Mouse (Mus musculus): ENCODE results near the gene Stox2. TPM values are rescaled to one million over a fixed set of nuclear protein-coding genes. Genes with fewer than 3 reads are reported as not detected.

The Stox2 gene
- polyA plus RNA-seq, 2 experiments = 0.06 to 0.11 TPM

DNA sequence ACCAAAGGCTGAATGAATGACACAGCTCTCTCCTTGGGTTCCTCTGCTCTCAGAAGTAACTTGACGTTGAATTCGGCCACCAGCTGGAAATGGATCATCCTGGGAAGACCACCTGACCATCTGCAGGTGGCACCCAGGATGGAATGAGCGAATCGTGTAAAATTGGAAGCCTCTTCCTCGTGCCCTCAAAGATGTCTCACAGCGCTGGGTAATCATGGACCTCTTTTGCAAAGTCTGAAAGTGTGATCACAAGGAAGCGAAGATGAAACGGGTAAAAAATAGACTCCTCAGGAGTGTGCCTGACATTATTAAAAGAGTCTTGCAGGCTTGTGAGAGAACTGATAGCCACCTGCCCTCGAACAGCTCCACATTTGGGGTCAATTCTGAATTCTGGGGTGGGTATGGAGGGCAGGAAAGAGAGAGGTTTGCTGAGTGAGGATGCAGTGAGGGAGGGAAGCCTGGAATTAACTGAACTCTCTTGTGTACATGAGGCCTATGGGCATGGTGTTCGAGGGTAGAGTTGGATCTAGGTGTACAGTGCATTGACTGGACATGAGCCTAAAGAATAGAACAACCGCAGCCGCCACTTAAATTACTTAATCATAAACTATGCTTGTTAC is 160.0 kb downstream of the Stox2 start:
- no peak for ATAC-seq (ENCODE audit: insufficient read depth)
- H3K27me3 ChIP-seq (ENCODE audit: control insufficient read depth, insufficient read depth, low read length) = peaks cover 38% of the 10 kb centered on the region
- WGBS (ENCODE audit: insufficient replicate concordance) = 66% methylated on average over 12 of the region's 12 CpGs

DNA sequence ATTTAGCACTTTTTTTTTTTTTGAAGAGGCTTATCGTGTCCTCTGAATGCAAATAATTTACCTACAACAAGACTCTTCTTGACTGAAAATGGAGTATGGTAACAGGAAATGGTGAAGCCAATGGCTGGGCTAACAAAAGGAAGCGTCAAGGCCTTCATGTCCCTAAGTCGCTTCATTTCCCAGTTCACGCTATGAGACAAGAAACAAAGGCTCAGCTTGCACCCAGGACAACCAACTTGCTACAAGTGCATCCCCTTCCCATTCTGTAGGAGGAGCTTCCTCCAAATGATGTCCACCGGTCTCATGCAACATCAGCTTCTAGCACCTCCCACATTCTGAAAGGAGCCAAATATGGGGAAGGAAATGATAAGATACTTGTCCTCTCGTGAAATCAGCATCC is 160.7 kb downstream of the Stox2 start:
- H3K27me3 ChIP-seq (ENCODE audit: control insufficient read depth, insufficient read depth, low read length) = peaks cover 38% of the 10 kb centered on the region
- no peaks in the 10 kb centered on the region for H3K36me3 ChIP-seq (replicated peaks; ENCODE audit: control insufficient read depth, insufficient read depth, low read depth)
- DNase-seq (ENCODE audit: low read depth in 3 of 3, low spot score in 3 of 3) (no peak), ATAC-seq (ENCODE audit: insufficient read depth) (no peak)
- no peaks in the 10 kb centered on the region for H3K9me3 ChIP-seq (ENCODE audit: control insufficient read depth, low read length)
- TF ChIP-seq CTCF (IDR thresholded peaks at IDR 0.05; ENCODE audit: low read depth) (no peak), EP300 (IDR thresholded peaks at IDR 0.05; ENCODE audit: low read depth) (no peak)
- no peak overlapping the region for H3K4me3 ChIP-seq (ENCODE audit: insufficient read depth in 1 of 2, low read depth in 2 of 2, low read length in 2 of 2)
- no peak overlapping the region for H3K9ac ChIP-seq (replicated peaks)
- H3K4me1 ChIP-seq (replicated peaks; ENCODE audit: control insufficient read depth in 2 of 2, insufficient read depth in 2 of 2, low read length in 1 of 2) = no peaks in the 10 kb centered on the region
- no peak overlapping the region for H3K4me2 ChIP-seq (ENCODE audit: low read depth)
- WGBS (ENCODE audit: insufficient replicate concordance) = 59% methylated on average over 6 of the region's 6 CpGs
- no peak overlapping the region for H3K27ac ChIP-seq

More for the DNA sequence above, 160.0 kb downstream of the Stox2 start:
- no peak for DNase-seq (ENCODE audit: low read depth in 3 of 3, low spot score in 3 of 3)
- TF ChIP-seq EP300 (IDR thresholded peaks at IDR 0.05; ENCODE audit: low read depth) = no peak
- TF ChIP-seq CTCF (IDR thresholded peaks at IDR 0.05; ENCODE audit: low read depth) = no peak
- no peaks in the 10 kb centered on the region for H3K4me1 ChIP-seq (replicated peaks; ENCODE audit: control insufficient read depth in 2 of 2, insufficient read depth in 2 of 2, low read length in 1 of 2)
- H3K36me3 ChIP-seq (replicated peaks; ENCODE audit: control insufficient read depth, insufficient read depth, low read depth) = no peaks in the 10 kb centered on the region
- no peak overlapping the region for H3K4me3 ChIP-seq (ENCODE audit: insufficient read depth in 1 of 2, low read depth in 2 of 2, low read length in 2 of 2)
- no peak overlapping the region for H3K4me2 ChIP-seq (ENCODE audit: low read depth)
- no peaks in the 10 kb centered on the region for H3K9me3 ChIP-seq (ENCODE audit: control insufficient read depth, low read length)
- no peak overlapping the region for H3K27ac ChIP-seq
- H3K9ac ChIP-seq (replicated peaks) = no peak overlapping the region

DNA sequence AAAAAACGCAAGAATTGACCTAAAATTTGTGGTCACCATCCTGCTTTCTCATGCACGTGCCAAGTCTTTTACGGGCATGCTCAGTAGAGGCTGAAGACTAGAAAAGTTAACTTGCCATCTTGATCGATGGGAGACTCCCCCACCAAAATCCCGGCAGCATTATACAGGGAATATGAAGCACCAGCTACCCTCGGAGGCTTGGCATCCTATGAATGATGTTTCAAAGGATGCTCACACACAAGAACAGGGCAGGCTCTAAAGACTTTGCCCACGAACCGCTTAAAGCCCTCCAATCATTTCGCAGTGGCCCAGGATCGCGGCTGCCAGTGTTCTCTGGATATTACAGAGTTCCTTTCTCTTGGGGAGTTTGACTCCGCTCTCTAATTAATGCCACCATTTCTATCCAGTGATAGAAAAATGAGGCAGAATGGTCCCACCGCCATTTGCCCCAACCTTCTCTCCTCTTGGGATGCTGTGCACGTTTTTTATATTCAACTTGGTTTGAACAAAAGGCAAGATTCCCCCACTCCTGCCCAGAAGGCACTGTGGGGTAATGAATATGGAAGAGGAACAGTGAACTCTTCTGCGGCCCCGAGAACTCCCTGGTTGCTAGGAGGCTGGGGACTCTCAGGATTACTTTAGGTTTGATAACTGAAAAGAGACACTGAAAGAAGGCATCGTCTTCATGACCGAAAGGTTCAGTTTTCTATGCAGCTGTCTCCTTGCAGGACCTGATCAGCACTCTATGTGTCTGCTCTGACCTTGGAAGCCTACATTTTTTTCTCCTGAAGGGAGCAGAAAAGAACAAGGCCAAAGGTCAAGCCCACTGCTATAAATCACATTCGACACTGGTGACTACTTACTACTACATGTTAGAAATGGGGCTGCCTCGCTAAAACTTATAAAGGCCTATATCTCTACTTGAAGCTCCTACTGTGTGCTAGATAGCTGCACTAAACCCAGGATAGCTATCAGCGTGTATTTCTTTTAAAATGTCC is 161.5 kb downstream of the Stox2 start:
- no peak overlapping the region for H3K4me3 ChIP-seq (ENCODE audit: insufficient read depth in 1 of 2, low read depth in 2 of 2, low read length in 2 of 2)
- ATAC-seq (ENCODE audit: insufficient read depth) = no peak
- peaks cover 34% of the 10 kb centered on the region for H3K27me3 ChIP-seq (ENCODE audit: control insufficient read depth, insufficient read depth, low read length)
- no peak for DNase-seq (ENCODE audit: low read depth in 3 of 3, low spot score in 3 of 3)
- no peaks in the 10 kb centered on the region for H3K9me3 ChIP-seq (ENCODE audit: control insufficient read depth, low read length)
- no peak overlapping the region for H3K9ac ChIP-seq (replicated peaks)
- WGBS (ENCODE audit: insufficient replicate concordance) = 70% methylated on average over 21 of the region's 21 CpGs
- H3K4me2 ChIP-seq (ENCODE audit: low read depth) = no peak overlapping the region
- H3K4me1 ChIP-seq (replicated peaks; ENCODE audit: control insufficient read depth in 2 of 2, insufficient read depth in 2 of 2, low read length in 1 of 2) = no peaks in the 10 kb centered on the region
- no peaks in the 10 kb centered on the region for H3K36me3 ChIP-seq (replicated peaks; ENCODE audit: control insufficient read depth, insufficient read depth, low read depth)
- no peak overlapping the region for H3K27ac ChIP-seq
- TF ChIP-seq EP300 (IDR thresholded peaks at IDR 0.05; ENCODE audit: low read depth) = no peak
- TF ChIP-seq CTCF (IDR thresholded peaks at IDR 0.05; ENCODE audit: low read depth) = no peak

DNA sequence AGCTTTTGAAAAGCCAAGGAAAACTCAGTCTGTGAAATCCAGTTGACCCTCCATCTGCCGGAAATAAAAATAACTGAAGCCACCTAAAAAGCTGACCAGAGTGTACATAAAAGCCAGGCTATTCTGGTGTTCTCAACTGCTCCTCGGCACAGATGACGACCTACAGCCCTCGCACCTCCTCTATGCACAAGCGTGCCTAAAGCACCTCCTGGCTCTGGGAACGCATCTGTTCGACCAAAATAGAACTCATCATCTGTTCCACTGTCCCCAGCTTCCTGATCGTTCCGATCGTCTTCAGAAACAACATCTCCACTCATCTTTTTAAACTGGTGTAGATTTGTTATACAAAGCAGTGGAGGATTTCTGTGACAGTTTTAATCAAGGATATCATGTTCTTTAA is 166.3 kb downstream of the Stox2 start:
- ATAC-seq (ENCODE audit: insufficient read depth) (no peak), DNase-seq (ENCODE audit: low read depth in 3 of 3, low spot score in 3 of 3) (no peak)
- no peak overlapping the region for H3K4me3 ChIP-seq (ENCODE audit: insufficient read depth in 1 of 2, low read depth in 2 of 2, low read length in 2 of 2)
- H3K36me3 ChIP-seq (replicated peaks; ENCODE audit: control insufficient read depth, insufficient read depth, low read depth) = no peaks in the 10 kb centered on the region
- H3K4me2 ChIP-seq (ENCODE audit: low read depth) = no peak overlapping the region
- no peaks in the 10 kb centered on the region for H3K9me3 ChIP-seq (ENCODE audit: control insufficient read depth, low read length)
- H3K27ac ChIP-seq = no peak overlapping the region
- H3K9ac ChIP-seq (replicated peaks) = no peak overlapping the region
- 72% methylated on average over 10 of the region's 10 CpGs for WGBS (ENCODE audit: insufficient replicate concordance)
- TF ChIP-seq CTCF (IDR thresholded peaks at IDR 0.05; ENCODE audit: low read depth) = no peak
- no peak for TF ChIP-seq EP300 (IDR thresholded peaks at IDR 0.05; ENCODE audit: low read depth)
- no peaks in the 10 kb centered on the region for H3K27me3 ChIP-seq (ENCODE audit: control insufficient read depth, insufficient read depth, low read length)
- H3K4me1 ChIP-seq (replicated peaks; ENCODE audit: control insufficient read depth in 2 of 2, insufficient read depth in 2 of 2, low read length in 1 of 2) = no peaks in the 10 kb centered on the region

DNA sequence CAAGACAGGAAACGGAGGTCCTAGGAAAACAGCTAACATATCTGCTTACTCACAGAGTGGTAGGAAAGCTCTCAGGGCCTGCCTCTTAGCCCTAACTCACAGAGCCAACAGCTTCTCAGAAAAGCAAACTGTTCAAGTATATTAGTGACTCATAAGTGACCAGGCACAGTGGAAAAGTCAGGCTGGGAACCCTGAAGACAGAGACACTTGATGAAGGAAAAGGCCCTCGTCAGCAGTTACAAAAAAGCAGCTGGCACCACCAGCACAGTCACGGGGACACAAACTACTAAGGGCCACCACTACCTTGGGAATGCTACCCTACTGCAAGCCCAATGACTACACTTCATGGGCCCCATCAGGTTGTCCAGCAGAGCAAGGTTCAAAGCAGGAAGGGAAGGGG is 168.0 kb downstream of the Stox2 start:
- Histone ChIP-seq H3K4me1 (replicated peaks; ENCODE audit: control insufficient read depth in 2 of 2, insufficient read depth in 2 of 2, low read length in 1 of 2) (no peaks in the 10 kb centered on the region), H3K4me3 (ENCODE audit: insufficient read depth in 1 of 2, low read depth in 2 of 2, low read length in 2 of 2) (no peak overlapping the region), H3K9ac (replicated peaks) (no peak overlapping the region), H3K4me2 (ENCODE audit: low read depth) (no peak overlapping the region), H3K9me3 (ENCODE audit: control insufficient read depth, low read length) (no peaks in the 10 kb centered on the region), H3K27me3 (ENCODE audit: control insufficient read depth, insufficient read depth, low read length) (no peaks in the 10 kb centered on the region), H3K36me3 (replicated peaks; ENCODE audit: control insufficient read depth, insufficient read depth, low read depth) (no peaks in the 10 kb centered on the region), H3K27ac (no peak overlapping the region)
- ATAC-seq (ENCODE audit: insufficient read depth) = no peak
- 70% methylated on average over 3 of the region's 3 CpGs for WGBS (ENCODE audit: insufficient replicate concordance)
- TF ChIP-seq CTCF (IDR thresholded peaks at IDR 0.05; ENCODE audit: low read depth) (no peak), EP300 (IDR thresholded peaks at IDR 0.05; ENCODE audit: low read depth) (no peak)
- DNase-seq (ENCODE audit: low read depth in 3 of 3, low spot score in 3 of 3) = no peak
